Mouse (Mus musculus) T-helper 2 cell (primary cell): ENCODE results near the gene Axin2.
"Not testable (repeated sequence)": the region's sequence is repeated elsewhere in the genome, so short reads cannot be mapped to it uniquely, and the experiment has no call there.

Experiments
- in situ Hi-C: fragments of 300-600 bp; cut with MboI, MseI; formaldehyde crosslinking; loops from one replicate; pipeline ENCODE4 v1.15.1; 2025; ENCODE audit warnings: high pct_unique_total_duplicates

Axin2 gene

GRCm38 (mm10) chr11:108920158-108920635, at the start of gene Axin2:
Gene Axin2 (plus strand): TSS chr11:108920349.
- in situ Hi-C loops = no loop called here

DNA sequence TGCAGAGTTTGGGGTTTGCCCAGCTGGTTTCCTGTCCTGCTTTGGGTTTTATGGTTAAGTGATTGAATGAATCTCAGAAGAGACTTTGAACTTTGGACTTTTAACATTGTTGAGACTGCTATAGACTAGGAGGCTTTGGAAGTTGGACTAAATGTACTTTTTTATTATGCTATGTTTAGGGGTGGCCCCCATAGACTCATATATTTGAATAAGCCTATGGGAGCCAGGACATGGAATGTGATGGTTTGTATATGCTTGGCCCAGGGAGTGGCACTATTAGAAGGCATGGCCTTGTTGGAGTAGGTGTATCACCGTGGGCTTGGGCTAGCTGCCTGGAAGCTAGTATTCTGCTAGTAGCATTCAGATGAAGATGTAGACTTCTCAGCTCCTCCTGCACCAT, 48.9 kb upstream of the Axin2 start:
- in situ Hi-C loops = not testable (repeated sequence)

DNA sequence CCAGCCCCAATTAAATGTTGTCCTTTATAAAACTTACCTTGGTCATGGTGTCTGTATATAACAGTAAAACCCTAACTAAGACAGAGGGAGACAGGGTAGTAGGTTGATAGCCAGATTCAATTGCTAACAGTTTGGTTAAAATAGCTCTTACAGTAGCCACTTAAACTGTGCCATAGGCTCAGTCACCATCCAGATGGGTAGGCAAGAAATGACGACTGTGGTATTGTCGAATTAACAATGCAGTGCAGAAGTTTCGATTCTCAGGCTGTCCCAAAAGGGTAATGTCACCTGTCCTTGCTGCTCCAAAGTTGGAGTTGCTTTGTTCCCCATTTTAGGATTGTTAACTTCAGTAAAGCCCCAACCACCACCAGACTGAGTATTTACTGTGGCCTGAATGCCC, 48.4 kb upstream of the Axin2 start:
- in situ Hi-C loops = no loop called here

DNA sequence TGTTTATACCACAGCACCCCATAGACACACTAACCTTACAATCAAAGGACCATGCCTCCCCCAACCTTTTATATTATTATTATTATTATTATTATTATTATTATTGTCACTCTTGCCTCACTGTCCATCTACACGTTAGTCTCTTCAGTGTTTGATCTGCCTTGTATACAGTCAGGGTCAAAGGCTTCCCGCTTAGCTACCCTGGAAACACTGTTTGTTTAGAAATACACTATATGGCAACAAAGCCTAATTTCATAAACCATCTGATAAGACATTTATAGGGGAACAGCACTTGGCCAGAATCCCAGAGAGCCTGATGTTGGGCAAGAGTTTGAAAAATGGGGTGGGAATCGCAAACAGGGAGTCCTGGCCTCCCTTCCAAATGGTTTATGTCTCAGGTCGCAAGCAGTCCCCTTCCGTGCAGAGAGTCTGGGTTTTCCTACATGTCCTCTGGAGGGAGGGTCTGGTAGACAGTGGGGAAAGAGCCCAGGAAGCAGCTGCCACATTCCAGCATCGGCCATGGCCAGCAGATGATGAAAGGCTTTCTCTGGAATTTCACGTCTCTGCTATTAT, 43.4 kb upstream of the Axin2 start:
- in situ Hi-C loops = no loop called here

DNA sequence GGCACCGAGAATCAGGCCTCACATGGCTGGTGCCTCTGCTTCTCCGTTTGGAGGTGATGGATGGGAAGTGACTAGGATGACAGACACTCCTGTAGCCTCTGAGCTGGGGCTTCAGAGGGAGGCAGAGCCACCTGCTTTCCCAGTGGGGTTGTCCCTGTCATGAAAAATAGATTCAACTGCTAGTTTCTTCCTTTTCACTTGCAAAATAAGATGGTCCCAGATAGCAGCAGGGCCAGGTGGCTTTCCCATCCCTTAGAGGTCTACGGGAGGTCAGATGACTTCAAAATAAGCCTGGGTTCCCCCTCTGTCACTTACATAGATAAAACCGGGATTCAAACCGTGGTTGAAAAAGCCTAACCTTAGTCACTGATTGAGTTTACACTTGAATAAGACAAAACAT, 42.6 kb upstream of the Axin2 start:
- in situ Hi-C loops = no loop called here

- in situ Hi-C loops = loop anchor here (5.0 kb wide), 1 partner anchor 102 kb away; no protein-coding TSS in a partner anchor
Measured at GRCm38 (mm10) chr11:108880546-108880945, 39.6 kb upstream of the Axin2 start.

DNA sequence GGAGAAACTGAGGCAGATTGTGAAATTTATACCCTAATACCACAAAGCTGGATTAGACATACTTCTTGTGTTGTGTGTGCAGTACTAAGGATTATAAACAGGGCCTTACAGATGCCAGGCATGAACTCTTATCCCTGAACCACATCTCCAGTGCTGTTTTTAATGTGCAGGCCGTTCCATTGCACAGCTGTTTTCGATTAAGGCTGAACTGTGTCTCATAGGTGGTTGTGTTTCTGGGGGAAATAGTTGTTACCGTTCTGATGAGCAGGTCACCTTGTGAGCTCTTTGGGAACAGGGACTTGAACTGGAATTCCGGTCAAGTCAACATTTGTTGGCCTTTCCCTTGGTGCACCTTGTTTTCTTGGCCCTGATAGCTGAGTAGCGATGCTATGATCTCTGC, 38.5 kb upstream of the Axin2 start:
- in situ Hi-C loops = loop anchor here (5.0 kb wide), 1 partner anchor 101 kb away; no protein-coding TSS in a partner anchor

- in situ Hi-C loops = no loop called here
Measured at GRCm38 (mm10) chr11:108885276-108885896, 34.8 kb upstream of the Axin2 start.

DNA sequence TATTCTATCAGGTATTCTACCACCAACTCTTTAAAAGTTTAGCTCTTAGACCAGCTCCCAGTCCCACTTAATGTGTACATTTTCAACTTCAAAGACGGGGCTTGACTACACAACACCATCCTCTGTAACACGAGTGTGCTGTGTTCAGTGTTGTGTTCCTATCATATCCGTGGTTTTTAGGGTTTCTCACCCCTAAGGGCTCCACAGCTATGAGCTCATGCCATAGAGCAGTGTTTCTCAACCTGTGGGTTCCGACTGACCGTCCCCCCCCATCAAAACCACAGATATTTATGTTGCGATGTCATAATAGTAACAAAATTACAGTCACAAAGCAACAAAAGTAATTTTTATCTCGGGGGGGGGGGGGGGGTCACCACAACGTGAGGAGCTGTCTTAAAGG, 34.1 kb upstream of the Axin2 start:
- in situ Hi-C loops = no loop called here

DNA sequence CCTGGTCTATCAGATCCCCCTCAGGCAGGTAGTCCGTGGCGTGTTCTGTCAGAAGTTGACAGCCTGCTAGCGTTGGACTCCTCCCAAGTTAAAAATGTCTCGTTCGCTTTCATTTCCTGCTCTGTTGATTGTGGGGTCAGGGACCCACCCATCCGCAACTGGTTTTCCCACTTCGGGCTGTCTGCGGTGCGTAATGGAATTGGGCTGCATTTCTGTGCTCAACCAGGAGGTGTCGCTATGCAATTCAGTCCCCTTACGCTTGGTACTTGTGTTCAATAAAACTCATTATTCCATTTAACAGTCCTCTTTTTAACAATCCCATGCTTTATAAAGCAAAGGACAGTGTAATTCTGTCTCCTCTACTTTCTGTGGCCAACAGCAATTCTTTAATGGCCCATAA, 31.0 kb upstream of the Axin2 start:
- in situ Hi-C loops = no loop called here

DNA sequence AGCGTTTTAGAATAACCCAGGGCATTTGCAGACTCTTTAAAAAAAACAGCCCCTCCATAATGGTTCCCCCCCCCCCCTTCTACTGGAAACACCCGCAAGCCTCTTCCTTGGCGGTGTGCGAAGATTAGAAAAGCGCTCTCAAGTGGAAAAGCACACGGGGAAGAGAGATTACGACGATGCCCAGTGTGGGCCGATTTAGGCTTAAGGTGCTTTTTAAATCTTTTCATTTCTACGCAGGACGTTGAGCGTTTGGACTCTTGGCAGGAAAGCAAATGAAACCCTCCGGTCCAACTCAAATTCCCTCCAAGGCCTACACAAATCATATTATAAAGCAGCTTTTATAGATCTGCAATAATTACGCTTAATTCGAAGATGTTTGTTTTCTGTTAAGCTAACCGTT, 29.6 kb upstream of the Axin2 start:
- in situ Hi-C loops = no loop called here

GRCm38 (mm10) chr11:108891111-108891870, 28.9 kb upstream of the Axin2 start:
- in situ Hi-C loops = no loop called here

DNA sequence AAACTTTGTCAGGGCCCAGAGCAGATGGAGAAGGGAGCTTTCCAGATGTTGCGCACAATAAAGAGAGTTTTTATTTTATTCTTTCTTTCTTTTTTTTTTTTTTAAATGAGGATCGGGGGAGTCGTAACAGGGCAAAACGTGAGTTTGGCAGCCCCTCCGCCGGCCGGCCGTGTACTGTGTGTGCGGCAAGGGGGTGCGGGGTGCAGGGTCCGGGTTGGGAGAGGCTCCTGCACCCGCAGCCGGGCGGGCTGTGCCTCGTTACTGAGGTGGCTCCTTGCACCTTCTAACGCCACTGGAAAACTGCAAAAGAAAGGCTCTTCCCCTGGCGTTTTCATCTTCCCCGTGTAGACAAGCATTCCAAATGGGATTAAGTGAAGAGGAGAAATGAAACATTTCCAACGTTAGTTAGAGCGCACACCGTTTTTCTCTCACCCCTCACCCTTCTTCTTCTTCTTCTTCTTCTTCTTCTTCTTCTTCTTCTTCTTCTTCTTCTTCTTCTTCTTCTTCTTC, 28.2 kb upstream of the Axin2 start:
- in situ Hi-C loops = no loop called here

DNA sequence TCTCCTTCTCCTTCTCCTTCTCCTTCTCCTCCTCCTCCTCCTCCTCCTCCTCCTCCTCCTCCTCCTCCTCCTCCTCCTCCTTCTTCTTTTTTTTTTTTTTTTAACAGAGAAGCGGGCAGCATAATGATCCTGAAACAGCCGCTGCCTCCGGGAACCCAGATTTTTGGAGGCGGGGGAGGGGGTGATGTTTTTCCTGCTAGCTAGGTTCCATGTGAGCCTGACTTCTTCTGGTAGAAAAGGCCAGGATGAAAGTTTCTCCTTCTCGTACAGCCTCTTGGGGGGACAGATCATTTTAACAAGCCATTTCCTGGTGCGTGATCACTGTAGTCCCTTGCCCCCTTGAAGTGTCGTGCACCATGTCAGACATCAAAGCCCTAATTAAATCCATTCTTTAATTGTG, 27.7 kb upstream of the Axin2 start:
- in situ Hi-C loops = no loop called here

DNA sequence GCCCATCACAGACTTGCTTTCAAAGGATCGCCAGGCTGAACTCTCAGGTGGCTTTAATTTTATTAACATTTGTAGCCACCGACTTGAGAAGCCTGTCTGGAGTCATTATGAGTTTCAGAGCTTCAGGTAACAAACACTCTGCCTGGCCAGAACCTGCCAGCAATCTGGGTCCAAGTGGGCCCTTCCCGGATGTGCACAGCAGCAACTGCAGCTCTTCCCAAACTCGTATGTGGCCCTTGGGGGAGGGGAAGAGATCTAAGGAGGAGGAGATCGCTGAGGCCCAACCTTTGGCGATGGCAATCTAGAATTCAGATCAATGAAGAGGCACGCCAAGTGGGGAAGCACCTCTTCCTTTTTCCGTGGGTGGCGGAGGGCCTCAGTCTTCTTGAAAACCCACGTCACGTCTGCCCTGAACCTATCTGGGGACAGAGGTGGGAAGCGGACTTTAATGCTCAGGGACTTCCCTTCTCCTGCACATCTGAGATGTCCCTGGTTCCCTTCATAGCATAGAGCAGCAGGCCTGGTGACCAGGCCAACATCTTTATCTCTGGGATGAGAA, 26.8 kb upstream of the Axin2 start:
- in situ Hi-C loops = no loop called here

DNA sequence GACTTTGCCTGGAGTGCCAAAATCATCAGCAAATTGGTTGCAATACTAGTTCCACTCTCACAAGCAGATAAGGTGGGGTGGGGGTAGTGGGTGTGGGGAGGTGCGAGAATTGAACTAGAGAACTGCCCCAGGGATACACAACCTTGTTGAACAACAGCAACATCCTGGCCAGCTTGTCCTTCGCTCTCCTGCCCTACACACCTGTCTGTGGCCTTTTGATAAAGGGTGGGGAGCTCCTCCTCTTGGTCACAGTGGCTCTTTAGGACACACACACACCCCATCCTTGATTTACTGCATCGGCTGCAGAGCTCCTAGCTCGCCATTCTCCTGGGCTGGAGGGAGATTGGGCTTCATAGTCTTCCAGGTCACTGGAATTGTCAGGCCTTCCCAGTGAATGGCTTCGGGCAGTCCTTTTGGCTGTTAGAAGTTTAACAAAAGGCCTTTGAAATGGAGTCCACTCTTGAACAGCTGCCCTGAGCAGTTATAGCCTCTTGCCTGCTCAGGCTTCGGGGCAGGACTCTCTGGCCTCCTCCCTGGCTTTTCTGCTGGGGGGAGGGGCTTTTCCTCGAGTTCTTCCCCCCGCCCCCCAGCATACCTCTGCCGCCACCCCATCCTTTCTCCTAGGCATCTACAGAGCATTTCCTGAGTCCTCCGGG, 26.2 kb upstream of the Axin2 start:
- in situ Hi-C loops = no loop called here

DNA sequence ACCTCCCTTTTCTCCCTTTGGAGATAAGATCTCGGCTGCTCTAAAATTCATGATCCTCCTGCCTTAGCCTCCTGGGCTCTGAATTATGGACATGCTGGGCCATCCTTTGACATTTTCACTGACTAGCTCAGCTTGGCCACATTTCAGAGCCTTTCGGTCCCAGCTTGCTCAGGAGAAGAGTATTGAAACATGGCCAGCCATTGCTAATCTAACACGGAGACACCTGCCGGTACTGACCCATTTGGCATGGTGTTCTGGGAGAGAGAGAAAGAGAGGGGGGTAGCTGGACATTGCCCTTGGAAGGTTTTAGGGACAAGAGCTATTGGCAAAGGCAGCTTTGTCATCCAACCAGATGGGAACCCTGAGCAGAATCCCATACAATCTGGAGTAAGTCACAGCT, 23.1 kb upstream of the Axin2 start:
- in situ Hi-C loops = no loop called here

- in situ Hi-C loops = no loop called here
Measured at GRCm38 (mm10) chr11:108898063-108898462, 22.1 kb upstream of the Axin2 start.

GRCm38 (mm10) chr11:108898483-108898882, 21.7 kb upstream of the Axin2 start:
- in situ Hi-C loops = no loop called here

DNA sequence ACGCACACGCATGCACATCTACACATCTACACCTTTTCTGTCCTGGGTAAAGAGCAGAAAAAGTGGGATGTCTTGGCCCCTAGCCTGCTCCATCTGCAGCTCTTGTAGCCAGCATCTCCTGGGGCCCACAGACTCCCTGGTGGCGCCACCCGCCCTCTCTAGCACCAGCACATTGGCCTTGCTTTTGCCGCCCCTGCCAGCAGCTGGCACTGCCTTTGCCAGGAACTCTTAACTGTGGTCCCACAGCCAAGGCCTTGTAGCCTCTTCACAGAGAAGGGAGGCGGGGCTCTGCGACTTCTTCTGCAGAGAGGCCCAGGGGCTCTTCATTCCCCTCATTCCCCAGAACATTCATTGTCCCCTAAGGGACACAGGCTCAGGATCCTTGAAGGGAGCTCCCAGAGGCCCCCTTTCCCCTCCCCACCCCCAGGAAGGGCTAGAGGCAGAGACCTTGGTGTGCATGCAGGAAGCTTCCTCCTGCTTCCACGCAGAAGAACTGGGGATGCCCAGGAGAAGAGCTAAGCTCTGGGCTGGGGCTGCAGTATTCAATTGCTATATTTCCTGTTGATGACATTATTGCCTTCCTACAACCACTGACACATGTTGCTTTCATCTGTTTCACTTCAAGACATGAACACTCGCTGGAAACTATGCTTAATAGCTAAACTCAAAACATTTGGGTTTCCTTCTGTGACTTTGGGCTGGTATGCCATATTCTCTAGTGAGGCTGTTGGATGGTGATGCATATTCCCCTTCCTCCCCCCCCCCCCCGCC, 19.2 kb upstream of the Axin2 start:
- in situ Hi-C loops = no loop called here

DNA sequence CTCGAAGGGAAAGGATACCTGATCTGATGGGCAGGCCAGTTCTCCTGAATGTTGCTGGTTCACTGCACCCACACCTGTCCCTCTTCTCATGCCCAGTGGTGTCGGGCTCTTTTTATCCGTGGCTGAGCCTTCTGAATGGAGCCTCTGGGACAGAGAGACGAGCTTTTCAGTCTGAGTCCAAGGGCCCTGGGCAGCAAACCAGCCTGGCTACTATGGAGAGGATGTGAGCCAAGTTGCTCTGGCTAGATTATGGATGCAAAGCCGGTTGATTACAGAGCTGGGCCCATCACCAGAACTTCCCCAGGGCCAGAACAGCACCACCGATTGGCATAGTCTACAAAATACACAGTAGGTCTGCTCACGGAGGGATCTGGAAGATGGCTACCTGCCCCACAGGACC, 18.5 kb upstream of the Axin2 start:
- in situ Hi-C loops = no loop called here
